Mouse (Mus musculus): ENCODE data around the gene 1600002K03Rik. TPM values are rescaled to one million over a fixed set of nuclear protein-coding genes. Genes with fewer than 3 reads are reported as not detected.
"Not testable (repeated sequence)": the region's sequence is repeated elsewhere in the genome, so short reads cannot be mapped to it uniquely, and the experiment has no call there.

1600002K03Rik gene
- polyA plus RNA-seq, 1 experiment from 2014 or later, result 10.7 TPM

DNA sequence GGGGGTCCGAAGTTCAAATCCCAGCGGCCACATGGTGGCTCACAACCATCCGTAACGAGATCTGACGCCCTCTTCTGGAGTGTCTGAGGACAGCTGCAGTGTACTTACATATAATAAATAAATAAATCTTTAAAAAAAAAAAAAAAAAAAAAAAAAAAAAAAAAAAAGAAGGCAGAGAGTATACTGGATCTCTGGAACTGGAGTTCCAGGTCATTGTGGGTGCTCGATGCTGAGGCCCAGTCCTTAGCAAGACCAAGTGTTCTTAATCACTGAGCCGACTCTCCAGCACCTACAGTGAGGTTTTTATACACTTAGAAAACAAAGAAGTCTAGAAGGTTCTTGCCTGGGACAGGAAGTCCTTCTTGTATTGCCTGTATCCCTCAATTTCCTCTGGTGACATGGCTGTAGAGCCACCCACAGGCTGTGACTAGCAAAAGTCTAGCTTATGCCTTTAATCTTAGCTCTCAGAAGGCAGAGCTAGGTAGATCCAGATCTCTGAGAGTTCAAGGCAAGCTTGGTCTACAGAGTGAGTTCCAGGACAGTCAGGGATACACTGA is 38.9 kb downstream of the 1600002K03Rik start:
- not testable (repeated sequence) for H3K4me3 ChIP-seq (ENCODE audit: low read length); H3K27ac ChIP-seq (ENCODE audit: low read length); H3K9me3 ChIP-seq (replicated peaks; ENCODE audit: control insufficient read depth, low read length); H3K4me2 ChIP-seq (ENCODE audit: low read depth, low read length); H3K9ac ChIP-seq (ENCODE audit: low read length); H3K4me1 ChIP-seq (ENCODE audit: control insufficient read depth, insufficient read depth, low read length); H3K36me3 ChIP-seq (ENCODE audit: control insufficient read depth, insufficient read depth); ATAC-seq (replicated peaks; ENCODE audit: extremely low read depth, insufficient read depth, low FRiP score); H3K27me3 ChIP-seq (ENCODE audit: control insufficient read depth, insufficient read depth, low read length)
- WGBS, result 78% methylated on average over 7 of the region's 7 CpGs

DNA sequence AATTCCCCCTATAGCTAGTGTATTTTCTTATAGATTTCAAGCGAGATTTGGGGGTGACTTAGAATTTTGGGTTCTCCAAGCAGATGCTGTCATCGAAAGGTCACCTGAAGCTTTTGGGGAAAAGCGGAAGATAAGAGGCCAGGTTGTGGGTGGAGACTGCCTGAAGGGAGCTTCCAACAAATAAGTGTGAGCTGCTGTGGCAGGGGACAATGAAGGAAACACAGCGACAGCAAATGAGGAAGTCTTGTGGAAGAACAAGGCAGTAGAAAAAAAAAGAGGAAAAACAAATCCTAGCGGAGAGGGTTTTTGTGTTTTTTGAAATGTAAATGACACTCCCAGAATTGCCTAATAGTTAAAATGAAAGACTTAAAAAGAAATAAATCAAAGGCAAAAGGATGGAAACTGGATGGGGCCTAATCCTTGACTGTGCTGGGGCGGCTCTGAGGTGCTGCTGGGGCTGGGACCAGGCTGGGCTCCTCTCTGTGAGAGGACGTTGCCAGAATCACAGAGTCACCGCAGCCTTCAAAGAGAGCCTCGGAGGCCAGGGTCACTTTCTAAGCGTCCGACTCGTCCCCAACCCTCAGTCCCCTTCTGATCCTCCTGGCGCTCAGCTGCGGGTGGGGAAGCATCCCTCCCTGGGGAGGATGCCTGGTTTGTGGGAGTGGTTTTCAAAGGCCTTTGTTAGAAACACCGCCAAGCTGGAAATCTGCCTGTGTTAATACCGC is 42.5 kb downstream of the 1600002K03Rik start:
- no peak for ATAC-seq (replicated peaks; ENCODE audit: extremely low read depth, insufficient read depth, low FRiP score)
- Histone ChIP-seq H3K4me1 (ENCODE audit: control insufficient read depth, insufficient read depth, low read length) (no peaks in the 10 kb centered on the region), H3K27ac (ENCODE audit: low read length) (no peak overlapping the region), H3K9ac (ENCODE audit: low read length) (no peak overlapping the region), H3K36me3 (ENCODE audit: control insufficient read depth, insufficient read depth) (no peaks in the 10 kb centered on the region), H3K9me3 (replicated peaks; ENCODE audit: control insufficient read depth, low read length) (no peaks in the 10 kb centered on the region), H3K4me3 (ENCODE audit: low read length) (no peak overlapping the region), H3K4me2 (ENCODE audit: low read depth, low read length) (no peak overlapping the region), H3K27me3 (ENCODE audit: control insufficient read depth, insufficient read depth, low read length) (no peaks in the 10 kb centered on the region)
- 34% methylated on average over 16 of the region's 16 CpGs for WGBS

DNA sequence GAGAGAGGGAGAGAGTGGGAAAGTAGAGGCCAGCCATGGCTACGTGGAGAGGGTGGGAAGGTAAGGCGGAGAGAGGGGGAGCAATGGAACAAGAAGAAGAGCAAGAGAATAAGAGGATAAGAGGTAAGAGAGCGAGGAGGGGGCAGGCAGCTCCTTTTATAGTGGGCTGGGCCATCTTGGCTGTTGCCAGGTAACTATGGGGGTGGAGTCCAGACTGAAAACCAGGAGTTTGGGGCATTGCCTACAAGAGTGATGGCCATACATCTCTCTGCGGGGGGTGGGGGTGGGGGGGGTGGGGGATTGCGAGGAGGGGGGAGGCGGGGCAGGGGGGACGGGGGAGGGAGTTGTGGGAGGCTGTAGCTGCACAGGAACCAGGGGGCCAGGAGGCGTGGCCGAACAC is 47.9 kb downstream of the 1600002K03Rik start:
- Histone ChIP-seq H3K9ac (ENCODE audit: low read length) (no peak overlapping the region), H3K36me3 (ENCODE audit: control insufficient read depth, insufficient read depth) (no peaks in the 10 kb centered on the region), H3K27me3 (ENCODE audit: control insufficient read depth, insufficient read depth, low read length) (no peaks in the 10 kb centered on the region), H3K4me2 (ENCODE audit: low read depth, low read length) (no peak overlapping the region), H3K27ac (ENCODE audit: low read length) (no peak overlapping the region), H3K4me1 (ENCODE audit: control insufficient read depth, insufficient read depth, low read length) (peaks cover 3% of the 10 kb centered on the region; the same call in 1 of the 2 replicates), H3K9me3 (replicated peaks; ENCODE audit: control insufficient read depth, low read length) (no peaks in the 10 kb centered on the region), H3K4me3 (ENCODE audit: low read length) (no peak overlapping the region)
- ATAC-seq (replicated peaks; ENCODE audit: extremely low read depth, insufficient read depth, low FRiP score), result no peak
- WGBS, result 45% methylated on average over 8 of the region's 9 CpGs

DNA sequence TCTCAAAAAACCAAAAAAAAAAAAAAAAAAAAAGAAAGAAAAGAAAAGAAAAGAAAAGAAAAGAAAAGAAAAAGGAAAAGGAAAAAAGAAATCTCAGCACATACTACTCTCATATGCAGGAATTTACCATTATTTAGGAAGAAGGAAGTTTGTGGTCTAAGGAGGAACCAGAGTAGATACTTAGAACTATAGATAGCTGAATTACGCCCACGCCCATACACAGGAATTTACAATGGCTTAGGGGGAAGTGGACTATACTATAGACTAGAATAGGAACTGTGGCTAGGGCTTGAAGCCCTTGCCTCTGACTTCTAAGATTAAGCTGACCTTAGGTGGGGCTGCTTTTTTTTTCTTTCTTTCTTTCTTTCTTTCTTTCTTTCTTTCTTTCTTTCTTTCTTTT is 50.4 kb downstream of the 1600002K03Rik start:
- H3K27ac ChIP-seq (ENCODE audit: low read length); H3K27me3 ChIP-seq (ENCODE audit: control insufficient read depth, insufficient read depth, low read length); ATAC-seq (replicated peaks; ENCODE audit: extremely low read depth, insufficient read depth, low FRiP score); H3K9ac ChIP-seq (ENCODE audit: low read length); H3K4me3 ChIP-seq (ENCODE audit: low read length); H3K36me3 ChIP-seq (ENCODE audit: control insufficient read depth, insufficient read depth); H3K9me3 ChIP-seq (replicated peaks; ENCODE audit: control insufficient read depth, low read length); H3K4me2 ChIP-seq (ENCODE audit: low read depth, low read length): not testable (repeated sequence)
- WGBS, result 76% methylated on average over 2 of the region's 2 CpGs
- peaks cover 16% of the 10 kb centered on the region for H3K4me1 ChIP-seq (ENCODE audit: control insufficient read depth, insufficient read depth, low read length)

Other genes starting within 250 kb of the 1600002K03Rik start
- 1.5 and 2.3 TPM in 2 replicates for gene Arid3a, start 245.9 kb upstream of the 1600002K03Rik start, polyA plus RNA-seq (2015; fragmentation: Nextera tagmentation; extraction: Ambion mirVana)
- 69.6 TPM in 2 replicates for gene Wdr18, start 212.8 kb upstream of the 1600002K03Rik start, polyA plus RNA-seq (2015; fragmentation: Nextera tagmentation; extraction: Ambion mirVana)
- 0.25 and 0.35 TPM in 2 replicates for gene Grin3b, start 202.2 kb upstream of the 1600002K03Rik start, polyA plus RNA-seq (2015; fragmentation: Nextera tagmentation; extraction: Ambion mirVana)
- gene Tmem259, start 188.6 kb upstream of the 1600002K03Rik start, polyA plus RNA-seq (2015; fragmentation: Nextera tagmentation; extraction: Ambion mirVana), result 10.6 and 13.5 TPM in 2 replicates
- gene Cnn2, start 184.4 kb upstream of the 1600002K03Rik start, polyA plus RNA-seq (2015; fragmentation: Nextera tagmentation; extraction: Ambion mirVana), result 218 and 255 TPM in 2 replicates
- 3.2 TPM in 2 replicates for gene Abca7, start 176.4 kb upstream of the 1600002K03Rik start, polyA plus RNA-seq (2015; fragmentation: Nextera tagmentation; extraction: Ambion mirVana)
- gene Arhgap45, start 156.3 kb upstream of the 1600002K03Rik start, polyA plus RNA-seq (2015; fragmentation: Nextera tagmentation; extraction: Ambion mirVana), result 10.9 and 17.7 TPM in 2 replicates
- 136 and 144 TPM in 2 replicates for gene Polr2e, start 133.1 kb upstream of the 1600002K03Rik start, polyA plus RNA-seq (2015; fragmentation: Nextera tagmentation; extraction: Ambion mirVana)
- 668 and 748 TPM in 2 replicates for gene Gpx4, start 125.8 kb upstream of the 1600002K03Rik start, polyA plus RNA-seq (2015; fragmentation: Nextera tagmentation; extraction: Ambion mirVana)
- gene Sbno2, start 67.4 kb upstream of the 1600002K03Rik start, polyA plus RNA-seq (2015; fragmentation: Nextera tagmentation; extraction: Ambion mirVana), result 11.7 and 13.5 TPM in 2 replicates
- 13.8 and 15.3 TPM in 2 replicates for gene Stk11, start 57.1 kb upstream of the 1600002K03Rik start, polyA plus RNA-seq (2015; fragmentation: Nextera tagmentation; extraction: Ambion mirVana)
- gene Atp5d, start 34.3 kb upstream of the 1600002K03Rik start, polyA plus RNA-seq (2015; fragmentation: Nextera tagmentation; extraction: Ambion mirVana), result 1,107 and 1,132 TPM in 2 replicates
- gene Cbarp, start 32.1 kb upstream of the 1600002K03Rik start, polyA plus RNA-seq (2015; fragmentation: Nextera tagmentation; extraction: Ambion mirVana), result 2.5 TPM in 2 replicates
- gene Midn, start 24.7 kb upstream of the 1600002K03Rik start, polyA plus RNA-seq (2015; fragmentation: Nextera tagmentation; extraction: Ambion mirVana), result 10.3 and 13.0 TPM in 2 replicates
- gene Cirbp, start 7.0 kb upstream of the 1600002K03Rik start, polyA plus RNA-seq (2015; fragmentation: Nextera tagmentation; extraction: Ambion mirVana), result 85.3 and 87.6 TPM in 2 replicates
- gene Efna2, start 6.5 kb downstream of the 1600002K03Rik start, polyA plus RNA-seq (2015; fragmentation: Nextera tagmentation; extraction: Ambion mirVana), result 6.0 and 6.8 TPM in 2 replicates
- gene Mum1, start 53.5 kb downstream of the 1600002K03Rik start, polyA plus RNA-seq (2015; fragmentation: Nextera tagmentation; extraction: Ambion mirVana), result 31.9 and 40.1 TPM in 2 replicates
- gene Ndufs7, start 76.2 kb downstream of the 1600002K03Rik start, polyA plus RNA-seq (2015; fragmentation: Nextera tagmentation; extraction: Ambion mirVana), result 596 and 743 TPM in 2 replicates
- gene Gamt, start 88.1 kb downstream of the 1600002K03Rik start, polyA plus RNA-seq (2015; fragmentation: Nextera tagmentation; extraction: Ambion mirVana), result 50.3 and 51.6 TPM in 2 replicates
- gene Dazap1, start 88.5 kb downstream of the 1600002K03Rik start, polyA plus RNA-seq (2015; fragmentation: Nextera tagmentation; extraction: Ambion mirVana), result 30.7 and 33.9 TPM in 2 replicates
- gene Rps15, start 119.5 kb downstream of the 1600002K03Rik start, polyA plus RNA-seq (2015; fragmentation: Nextera tagmentation; extraction: Ambion mirVana), result 536 and 549 TPM in 2 replicates
- 1.5 TPM in 2 replicates for gene Apc2, start 123.0 kb downstream of the 1600002K03Rik start, polyA plus RNA-seq (2015; fragmentation: Nextera tagmentation; extraction: Ambion mirVana)
- gene 2310011J03Rik, start 147.6 kb downstream of the 1600002K03Rik start, polyA plus RNA-seq (2015; fragmentation: Nextera tagmentation; extraction: Ambion mirVana), result 33.5 and 35.8 TPM in 2 replicates
- 1.6 and 1.9 TPM in 2 replicates for gene Pcsk4, start 156.6 kb downstream of the 1600002K03Rik start, polyA plus RNA-seq (2015; fragmentation: Nextera tagmentation; extraction: Ambion mirVana)
- 1.8 and 2.6 TPM in 2 replicates for gene Reep6, start 157.0 kb downstream of the 1600002K03Rik start, polyA plus RNA-seq (2015; fragmentation: Nextera tagmentation; extraction: Ambion mirVana)
- 15.5 and 16.0 TPM in 2 replicates for gene Adamtsl5, start 175.5 kb downstream of the 1600002K03Rik start, polyA plus RNA-seq (2015; fragmentation: Nextera tagmentation; extraction: Ambion mirVana)
- gene Plk5, start 183.5 kb downstream of the 1600002K03Rik start, polyA plus RNA-seq (2015; fragmentation: Nextera tagmentation; extraction: Ambion mirVana), result 0.07 and 0.14 TPM in 2 replicates
- gene Mex3d, start 214.7 kb downstream of the 1600002K03Rik start, polyA plus RNA-seq (2015; fragmentation: Nextera tagmentation; extraction: Ambion mirVana), result 2.8 TPM in 2 replicates
- gene Mbd3, start 226.6 kb downstream of the 1600002K03Rik start, polyA plus RNA-seq (2015; fragmentation: Nextera tagmentation; extraction: Ambion mirVana), result 136 and 155 TPM in 2 replicates
- gene Uqcr11, start 233.9 kb downstream of the 1600002K03Rik start, polyA plus RNA-seq (2015; fragmentation: Nextera tagmentation; extraction: Ambion mirVana), result 1,492 and 1,877 TPM in 2 replicates

Measured in heart, embryonic 16.5 days (tissue).